Mouse (Mus musculus) kidney, embryonic 14.5 days (tissue): ENCODE measurements around the gene Fam71e1. TPM values are rescaled to one million over a fixed set of nuclear protein-coding genes. Genes with fewer than 3 reads are reported as not detected.

Experiments used
- ATAC-seq: fragments of 200-750 bp; cut with Nextera tagmentation; 2 replicates; pipeline ENCODE4 v1.8.0; 2017; ENCODE audit warnings: moderate number of reproducible peaks, mild to moderate bottlenecking, moderate TSS enrichment, moderate library complexity; ENCODE audit not compliant: low FRiP score, low TSS enrichment
- H3K27ac ChIP-seq: fragments of 300-500 bp; sonication (generic); 2 replicates; pipeline ENCODE4 v1.5.1; 2014; ENCODE audit warnings: low read depth, mild to moderate bottlenecking, low read length, moderate library complexity, mixed read lengths
- H3K27me3 ChIP-seq: fragments of 300-500 bp; sonication (generic); 2 replicates; pipeline ENCODE4 v1.6.1; 2014; ENCODE audit warnings: mild to moderate bottlenecking, low read length; ENCODE audit not compliant: control insufficient read depth, insufficient read depth
- H3K36me3 ChIP-seq: fragments of 300-500 bp; sonication (generic); 2 replicates; pipeline ENCODE4 v1.6.1; 2014; ENCODE audit warnings: low read length, mixed read lengths; ENCODE audit not compliant: control insufficient read depth, insufficient read depth
- H3K4me1 ChIP-seq: fragments of 300-500 bp; sonication (generic); 2 replicates; pipeline ENCODE4 v1.6.1; 2014; ENCODE audit warnings: low read length, mixed read lengths; ENCODE audit not compliant: control insufficient read depth, insufficient read depth
- H3K4me2 ChIP-seq: fragments of 300-500 bp; sonication (generic); replicated peaks from 2 replicates; pipeline ENCODE4 v1.6.1; 2014; ENCODE audit warnings: low read depth, mild to moderate bottlenecking, low read length
- H3K4me3 ChIP-seq: fragments of 300-500 bp; sonication (generic); 2 replicates; pipeline ENCODE4 v1.5.1; 2014; ENCODE audit warnings: mild to moderate bottlenecking, low read length
- H3K9ac ChIP-seq: fragments of 300-500 bp; sonication (generic); 2 replicates; pipeline ENCODE4 v1.6.1; 2014; ENCODE audit warnings: low read depth, mild to moderate bottlenecking, low read length, moderate library complexity
- H3K9me3 ChIP-seq: fragments of 300-500 bp; sonication (generic); 2 replicates; pipeline ENCODE4 v1.6.1; 2016; ENCODE audit warnings: low read length; ENCODE audit not compliant: control insufficient read depth
- WGBS: fragments of 180-500 bp; shearing (Covaris S2); extraction: QIAGEN DNeasy Blood & Tissue Kit; methylation state at CpG from one replicate; pipeline ENCODE4 v1.1.7; 2014; 5-methylcytosine and 5-hydroxymethylcytosine counted together
- polyA plus RNA-seq: library from polyadenylated mRNA; unstranded; fragments of >200 nt; fragmentation: Nextera tagmentation; extraction: Ambion mirVana; gene quantifications from 2 replicates; pipeline ENCODE4 v1.2.1, GENCODE M21; 2014

The Fam71e1 gene
- polyA plus RNA-seq, 1 experiment from 2014 or later: 16.6 TPM

DNA sequence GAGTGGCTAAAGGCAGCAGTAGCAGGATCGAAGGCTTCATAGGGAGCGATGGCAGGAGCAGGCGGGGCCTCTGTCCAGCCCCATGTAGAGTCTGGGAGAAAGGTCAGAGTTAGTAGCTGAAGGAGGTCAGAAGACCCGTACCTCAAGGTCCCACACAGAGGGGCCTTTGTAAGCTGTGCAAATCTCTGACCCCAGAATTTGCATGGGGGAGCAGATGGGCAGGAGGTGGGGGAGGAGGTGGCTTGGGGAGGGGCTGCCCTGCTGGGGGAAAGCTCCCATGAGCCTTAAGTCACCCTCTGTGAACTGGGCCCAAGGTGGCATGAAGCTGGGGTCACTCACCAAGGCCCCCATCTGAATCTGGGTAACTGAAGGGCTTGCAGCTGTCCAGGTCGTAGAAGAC, 33.1 kb downstream of the Fam71e1 start:
- H3K4me3 ChIP-seq: no peak overlapping the region
- 66% methylated on average over 5 of the region's 5 CpGs for whole genome bisulfite sequencing
- H3K27me3 ChIP-seq: peaks cover 9% of the 10 kb centered on the region
- H3K4me1 ChIP-seq: peaks cover 6% of the 10 kb centered on the region; the same call in 1 of the 2 replicates
- no peak for ATAC-seq
- no peaks in the 10 kb centered on the region for H3K9me3 ChIP-seq
- H3K4me2 ChIP-seq: no peak overlapping the region
- no peak overlapping the region for H3K27ac ChIP-seq
- H3K36me3 ChIP-seq: peaks cover 21% of the 10 kb centered on the region
- no peak overlapping the region for H3K9ac ChIP-seq

DNA sequence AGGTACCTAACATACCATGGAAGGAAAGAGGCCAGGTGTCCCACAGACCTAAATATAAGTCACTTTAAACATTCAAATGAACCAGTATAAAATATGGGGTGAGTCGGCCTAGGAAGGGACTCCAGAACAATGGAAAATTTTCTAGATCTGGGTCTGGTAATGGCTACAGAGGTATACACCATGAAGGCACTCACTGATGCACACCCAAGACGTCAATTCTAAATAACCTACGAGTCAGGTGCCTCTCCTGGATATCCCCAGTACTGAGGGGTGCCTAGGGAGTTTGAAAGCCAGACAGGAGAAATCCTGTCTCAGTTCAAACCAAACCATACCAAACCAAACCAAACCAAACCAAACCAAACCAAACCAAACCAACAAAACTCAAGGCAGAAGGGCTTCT, 34.1 kb downstream of the Fam71e1 start:
- Histone ChIP-seq H3K27me3 (0 out of 2 replicates have a peak, but pooled peaks cover 7% of the 10 kb centered on the region), H3K9ac (no peak overlapping the region), H3K4me2 (no peak overlapping the region), H3K9me3 (no peaks in the 10 kb centered on the region), H3K4me3 (no peak overlapping the region), H3K4me1 (0 out of 2 replicates have a peak, but pooled peaks cover 6% of the 10 kb centered on the region), H3K36me3 (peaks cover 29% of the 10 kb centered on the region), H3K27ac (no peak overlapping the region)
- no peak for ATAC-seq
- WGBS: 77% methylated on average over 3 of the region's 3 CpGs

DNA sequence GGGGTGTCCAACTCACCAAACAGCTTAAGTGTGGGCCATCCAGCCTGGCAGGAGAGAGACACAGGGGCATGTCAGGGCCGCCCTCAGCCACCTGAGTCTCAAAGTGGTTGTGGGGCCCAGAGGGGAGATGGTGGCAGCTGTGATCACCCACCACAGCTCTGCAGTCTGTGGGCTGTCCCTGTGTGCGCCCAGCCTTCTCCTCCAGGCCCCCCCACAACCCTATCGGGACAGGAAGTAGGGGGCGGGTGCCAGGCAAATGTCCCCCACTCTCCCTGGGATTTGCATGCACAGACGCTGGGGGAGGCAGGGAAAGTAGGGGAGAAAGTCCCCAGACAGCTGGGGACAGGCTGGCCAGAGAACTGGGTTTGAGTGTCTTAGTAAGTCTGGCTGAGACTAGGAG, 34.8 kb downstream of the Fam71e1 start:
- Histone ChIP-seq H3K36me3 (peaks cover 36% of the 10 kb centered on the region), H3K27ac (no peak overlapping the region), H3K4me3 (no peak overlapping the region), H3K9me3 (no peaks in the 10 kb centered on the region), H3K4me2 (no peak overlapping the region), H3K4me1 (0 out of 2 replicates have a peak, but pooled peaks cover 6% of the 10 kb centered on the region), H3K27me3 (0 out of 2 replicates have a peak, but pooled peaks cover 7% of the 10 kb centered on the region), H3K9ac (no peak overlapping the region)
- 33% methylated on average over 5 of the region's 5 CpGs for WGBS
- ATAC-seq: no peak

DNA sequence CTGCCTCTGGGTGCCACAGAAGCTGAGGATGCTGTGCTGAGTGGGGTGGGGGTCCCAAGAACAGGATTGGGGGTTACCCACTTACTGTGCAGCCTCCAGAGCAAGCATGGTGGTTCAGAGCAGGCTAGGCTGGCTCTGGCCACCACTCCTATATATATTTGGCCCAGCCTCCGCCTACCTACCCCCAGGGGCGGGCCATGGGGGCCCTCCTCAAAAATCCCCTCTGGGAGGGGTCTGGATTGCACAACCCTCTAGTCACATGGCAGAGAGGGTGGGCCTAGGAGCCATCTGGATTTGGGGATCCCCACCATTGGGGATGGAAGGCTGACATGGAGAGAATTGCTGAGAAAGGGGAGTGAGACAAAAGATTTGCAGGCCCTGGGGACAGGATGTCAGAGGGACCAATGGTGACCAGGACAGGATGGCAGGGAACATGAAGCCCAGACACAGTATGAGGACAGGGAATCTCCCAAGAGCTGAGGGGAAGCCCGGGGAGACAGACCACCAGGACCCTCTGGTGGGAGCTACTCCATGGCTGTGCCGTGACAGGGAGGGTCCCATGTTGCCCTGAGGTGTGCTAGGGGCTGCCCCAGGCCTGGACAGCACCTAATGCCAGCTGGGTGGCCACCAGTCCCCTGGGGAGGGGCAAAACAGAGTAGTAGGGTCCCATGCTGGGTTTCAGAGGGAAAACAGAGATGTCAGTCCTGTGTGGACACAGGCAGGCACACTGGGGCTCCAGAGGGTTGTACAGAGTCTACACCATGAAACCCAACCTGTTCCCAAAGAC, 35.8 kb downstream of the Fam71e1 start, which contains the start of gene Spib:
Gene Spib (minus strand): TSS at position 126 of the 787 bp plus-strand sequence.
- Histone ChIP-seq H3K9me3 (no peaks in the 10 kb centered on the region), H3K27ac (no peak within 1 kb of the TSS), H3K27me3 (0 out of 2 replicates have a peak, but pooled peaks cover 7% of the 10 kb centered on the region), H3K36me3 (peaks cover 46% of the 10 kb centered on the region), H3K9ac (no peak within 1 kb of the TSS), H3K4me3 (no peak within 1 kb of the TSS), H3K4me1 (0 out of 2 replicates have a peak, but pooled peaks cover 6% of the 10 kb centered on the region), H3K4me2 (no peak within 1 kb of the TSS)
- no peak for ATAC-seq
- 86% methylated on average over 4 of the region's 4 CpGs for WGBS

DNA sequence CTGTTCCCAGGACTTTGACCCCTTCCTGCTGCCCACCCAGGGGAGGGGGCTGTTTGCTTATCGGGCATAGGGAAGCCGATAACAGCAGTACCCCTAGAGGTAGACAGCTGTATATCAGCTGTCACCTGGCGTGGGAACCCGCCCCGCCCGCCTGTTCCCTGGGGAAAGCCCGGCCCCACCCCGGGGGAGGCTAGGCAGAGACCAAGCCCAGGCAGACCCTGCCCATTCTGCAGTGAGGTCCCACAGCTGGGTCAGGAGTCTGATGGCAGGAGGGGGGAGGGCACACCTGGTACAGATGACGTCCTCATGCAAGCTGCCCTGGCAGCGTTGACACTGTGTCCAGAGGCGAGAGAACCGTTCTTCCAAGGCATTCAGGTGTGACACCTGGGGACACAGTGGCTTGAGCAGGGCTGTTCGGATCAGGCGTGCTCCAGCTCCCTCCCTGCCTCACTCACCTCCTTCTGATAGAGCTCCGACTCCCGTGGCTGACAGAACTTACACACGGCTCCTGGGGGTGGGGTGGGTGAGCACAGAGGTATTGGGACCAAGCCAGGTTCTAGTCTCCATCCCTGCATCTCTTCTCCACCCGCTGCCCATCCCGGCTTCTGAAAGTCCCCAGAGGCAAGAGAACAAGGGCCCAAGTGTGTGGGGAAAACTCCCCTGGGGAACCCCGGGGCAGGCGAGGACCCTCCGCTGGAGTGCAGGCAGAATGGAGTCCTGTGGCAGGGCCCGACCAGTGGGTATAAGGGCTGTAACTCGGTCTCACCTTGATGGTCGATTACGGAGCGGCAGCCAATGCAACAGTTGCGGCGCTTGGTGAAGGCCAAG, 36.8 kb downstream of the Fam71e1 start:
- no peak overlapping the region for H3K4me3 ChIP-seq
- H3K9ac ChIP-seq: no peak overlapping the region
- H3K4me2 ChIP-seq: no peak overlapping the region
- 0 out of 2 replicates have a peak, but pooled peaks cover 3% of the 10 kb centered on the region for H3K27me3 ChIP-seq
- no peaks in the 10 kb centered on the region for H3K9me3 ChIP-seq
- H3K4me1 ChIP-seq: 0 out of 2 replicates have a peak, but pooled peaks cover under 1% of the 10 kb centered on the region
- H3K36me3 ChIP-seq: peaks cover 56% of the 10 kb centered on the region
- no peak overlapping the region for H3K27ac ChIP-seq
- ATAC-seq: no peak
- WGBS: 78% methylated on average over 29 of the region's 29 CpGs

DNA sequence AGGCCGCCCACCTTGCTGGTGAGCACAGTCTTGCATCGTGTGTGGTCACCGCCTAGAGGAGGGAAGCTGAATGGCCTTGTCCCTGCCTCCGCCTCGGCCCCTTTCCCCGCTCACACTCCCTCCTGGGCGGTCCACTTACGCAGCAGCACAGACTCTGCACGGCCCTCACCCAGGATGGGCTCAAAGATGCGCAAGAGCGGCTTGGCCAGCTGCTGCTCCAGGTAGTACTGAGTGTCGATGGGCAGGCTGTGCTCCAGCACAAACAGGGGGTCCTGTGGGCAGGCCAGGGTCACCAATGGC, 37.3 kb downstream of the Fam71e1 start:
- no peak overlapping the region for H3K4me3 ChIP-seq
- no peaks in the 10 kb centered on the region for H3K9me3 ChIP-seq
- H3K27me3 ChIP-seq: 0 out of 2 replicates have a peak, but pooled peaks cover 1% of the 10 kb centered on the region
- no peaks in the 10 kb centered on the region for H3K4me1 ChIP-seq
- no peak overlapping the region for H3K27ac ChIP-seq
- WGBS: 84% methylated on average over 12 of the region's 12 CpGs
- peaks cover 61% of the 10 kb centered on the region for H3K36me3 ChIP-seq
- no peak overlapping the region for H3K4me2 ChIP-seq
- ATAC-seq: no peak
- no peak overlapping the region for H3K9ac ChIP-seq

DNA sequence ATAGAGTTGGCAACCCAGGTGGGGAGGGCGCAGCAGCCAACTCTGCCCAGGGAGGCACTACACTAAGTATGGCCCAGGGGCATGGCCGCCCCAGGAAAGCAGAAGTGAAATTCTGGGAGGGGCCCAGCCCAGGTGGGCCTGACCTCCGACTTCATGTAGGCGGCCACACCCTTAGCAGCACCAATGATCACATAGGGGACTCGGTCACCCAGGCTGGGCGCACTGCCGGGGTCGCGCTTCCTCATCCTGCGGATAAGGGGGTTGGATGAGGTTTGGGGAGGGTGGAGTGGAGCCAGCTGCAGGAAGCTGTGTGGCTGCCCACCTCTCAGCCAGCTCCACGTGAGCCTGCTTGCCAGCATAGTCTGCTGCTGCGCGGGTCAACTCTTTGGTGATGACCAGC, 37.9 kb downstream of the Fam71e1 start:
- Histone ChIP-seq H3K9ac (no peak overlapping the region), H3K4me2 (no peak overlapping the region), H3K4me3 (no peak overlapping the region), H3K27me3 (no peaks in the 10 kb centered on the region), H3K4me1 (no peaks in the 10 kb centered on the region), H3K27ac (no peak overlapping the region), H3K36me3 (peaks cover 66% of the 10 kb centered on the region), H3K9me3 (no peaks in the 10 kb centered on the region)
- 90% methylated on average over 13 of the region's 13 CpGs for whole genome bisulfite sequencing
- ATAC-seq: no peak

DNA sequence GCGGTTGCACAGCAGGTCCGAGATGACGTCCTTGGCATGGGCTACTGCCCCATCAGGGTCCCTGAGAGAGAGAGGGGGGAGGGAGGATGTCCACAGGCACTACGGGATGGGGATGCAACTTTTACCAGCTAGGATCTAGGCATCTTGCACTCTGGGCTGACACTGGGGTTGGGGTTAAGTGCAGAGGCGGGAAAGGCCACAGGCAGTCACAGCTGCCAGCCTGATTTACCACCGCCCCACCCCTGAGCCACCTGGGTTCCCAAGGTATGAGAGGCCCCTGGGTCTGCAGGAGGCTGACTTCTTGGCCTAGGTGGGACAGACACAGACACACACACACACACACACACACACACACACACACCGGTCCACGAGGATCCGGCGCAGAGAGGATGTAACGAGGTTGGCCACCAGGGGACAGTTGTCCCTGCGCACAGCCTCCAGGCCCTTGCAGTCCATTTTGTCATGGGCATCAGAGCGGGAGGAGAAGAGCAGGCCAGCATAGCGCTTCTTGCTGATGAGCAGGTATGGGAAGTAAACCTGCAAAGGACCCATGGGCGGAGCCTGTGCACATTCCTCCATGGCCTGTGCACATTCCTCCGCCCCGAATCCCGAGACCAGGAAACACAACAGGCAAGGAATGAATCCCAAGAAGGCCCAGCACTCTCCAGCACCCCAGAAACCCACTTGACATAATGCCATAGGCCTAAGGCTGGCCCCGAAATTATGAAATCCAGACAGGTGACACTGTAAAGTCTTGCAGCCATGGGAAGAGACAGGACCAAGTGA, 38.5 kb downstream of the Fam71e1 start:
- WGBS: 84% methylated on average over 18 of the region's 19 CpGs
- Histone ChIP-seq H3K4me1 (no peaks in the 10 kb centered on the region), H3K36me3 (peaks cover 72% of the 10 kb centered on the region), H3K4me3 (no peak overlapping the region), H3K27ac (no peak overlapping the region), H3K27me3 (no peaks in the 10 kb centered on the region), H3K4me2 (no peak overlapping the region), H3K9ac (no peak overlapping the region), H3K9me3 (no peaks in the 10 kb centered on the region)
- ATAC-seq: no peak
